Mouse (Mus musculus) heart, adult 2 months (tissue): ENCODE data around the gene Dad1.

Experiments used
- CTCF ChIP-seq: fragments of 200-600 bp; IDR thresholded peaks from 2 replicates; pipeline ENCODE4 v1.8.1; 2022; ENCODE audit warnings: antibody characterized with exemption, mild to moderate bottlenecking, moderate library complexity
- POLR2A ChIP-seq: fragments of 200-500 bp; IDR thresholded peaks from 2 replicates; pipeline ENCODE4 v1.6.1; 2011; ENCODE audit warnings: mild to moderate bottlenecking, low read depth, low read length, control low read depth; ENCODE audit not compliant: insufficient read depth

DNA sequence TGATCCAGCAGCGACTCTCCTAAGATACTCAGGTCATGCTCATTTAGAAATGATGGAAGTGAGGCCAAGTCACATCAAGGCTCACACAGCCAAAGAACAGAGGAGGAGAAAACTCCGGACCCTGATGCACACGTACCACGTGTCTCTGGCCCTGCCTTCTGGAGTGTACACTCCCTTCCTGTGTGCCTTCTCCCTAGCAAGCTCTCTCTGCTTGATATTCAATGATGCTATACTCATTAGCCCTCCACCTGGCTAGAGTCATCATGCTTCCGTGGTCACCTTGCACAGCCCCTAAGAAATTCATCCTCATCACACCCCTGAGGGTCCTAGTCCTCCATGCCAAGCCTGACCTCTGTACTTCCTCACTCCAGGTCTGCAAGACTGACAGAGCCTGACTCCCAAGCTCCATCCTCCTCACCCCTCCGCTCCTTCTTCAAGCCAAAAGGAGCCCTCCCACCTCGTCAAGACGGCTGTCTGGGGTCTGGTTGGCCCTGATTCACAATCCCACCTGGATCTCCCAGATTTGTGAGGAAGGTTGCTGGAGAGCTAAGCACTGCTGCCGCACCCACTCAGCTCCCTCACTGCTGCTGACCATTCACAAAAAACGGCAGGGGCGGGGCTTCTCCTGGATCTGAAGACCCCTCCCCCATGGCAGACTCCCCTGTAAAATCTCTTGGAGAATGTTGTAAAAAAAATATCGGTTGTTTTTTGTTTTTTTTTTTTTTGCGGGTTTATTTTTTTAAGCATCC lies 30.4 kb downstream of the Dad1 start:
- TF ChIP-seq CTCF: no peak
- no peak for TF ChIP-seq POLR2A
